Mouse (Mus musculus) midbrain, embryonic 11.5 days (tissue): Measurements from ENCODE around the gene Bmx. TPM values are rescaled to one million over a fixed set of nuclear protein-coding genes. Genes with fewer than 3 reads are reported as not detected.

Experiments
- ATAC-seq: fragments of 200-750 bp; cut with Nextera tagmentation; 2 replicates; pipeline ENCODE4 v1.8.0; 2017; ENCODE audit warnings: moderate TSS enrichment, moderate library complexity; ENCODE audit not compliant: low FRiP score
- DNase-seq: peaks from one replicate; pipeline ENCODE4 v3.0.0; 2015; ENCODE audit warnings: low spot score; ENCODE audit errors: missing footprints
- H3K27ac ChIP-seq: fragments of 300-500 bp; sonication (generic); 2 replicates; pipeline ENCODE4 v1.5.1; 2014; ENCODE audit warnings: low read depth, low read length
- H3K27me3 ChIP-seq: fragments of 300-500 bp; sonication (generic); 2 replicates; pipeline ENCODE4 v1.6.1; 2014; ENCODE audit warnings: mild to moderate bottlenecking, low read length, moderate library complexity, mixed read lengths; ENCODE audit not compliant: control insufficient read depth, insufficient read depth
- H3K36me3 ChIP-seq: fragments of 300-500 bp; sonication (generic); 2 replicates; pipeline ENCODE4 v1.6.1; 2014; ENCODE audit warnings: mild to moderate bottlenecking, low read length, moderate library complexity, mixed read lengths; ENCODE audit not compliant: control insufficient read depth, insufficient read depth
- H3K4me1 ChIP-seq: fragments of 300-500 bp; sonication (generic); 2 replicates; pipeline ENCODE4 v1.6.1; 2014; ENCODE audit warnings: low read length; ENCODE audit not compliant: control insufficient read depth, insufficient read depth
- H3K4me2 ChIP-seq: fragments of 300-500 bp; sonication (generic); 2 replicates; pipeline ENCODE4 v1.6.1; 2014; ENCODE audit warnings: mild to moderate bottlenecking, moderate library complexity
- H3K4me3 ChIP-seq: fragments of 300-500 bp; sonication (generic); 2 replicates; pipeline ENCODE4 v1.5.1; 2014; ENCODE audit warnings: low read depth, low read length
- H3K9ac ChIP-seq: fragments of 300-500 bp; sonication (generic); 2 replicates; pipeline ENCODE4 v1.6.1; 2014; ENCODE audit warnings: low read length
- H3K9me3 ChIP-seq: fragments of 300-500 bp; sonication (generic); 2 replicates; pipeline ENCODE4 v1.6.1; 2016; ENCODE audit warnings: low read length; ENCODE audit not compliant: control insufficient read depth
- WGBS: fragments of 180-500 bp; shearing (Covaris S2); extraction: QIAGEN DNeasy Blood & Tissue Kit; methylation state at CpG from one replicate; pipeline ENCODE4 v1.1.7; 2014; 5-methylcytosine and 5-hydroxymethylcytosine counted together
- polyA plus RNA-seq: library from polyadenylated mRNA; unstranded; fragments of >200 nt; fragmentation: Nextera tagmentation; extraction: Ambion mirVana; gene quantifications from 2 replicates; pipeline ENCODE4 v1.2.1, GENCODE M21; 2014

Bmx gene
- polyA plus RNA-seq, 1 experiment from 2014 or later, result 0.66 TPM

- no peaks in the 10 kb centered on the region for H3K36me3 ChIP-seq
- ATAC-seq (no peak), DNase-seq (no peak)
- H3K27me3 ChIP-seq, result no peaks in the 10 kb centered on the region; the same call in 1 of the 2 replicates
- no peak overlapping the region for H3K27ac ChIP-seq
- no peak overlapping the region for H3K4me3 ChIP-seq
- no peak overlapping the region for H3K9ac ChIP-seq
- no peak overlapping the region for H3K4me2 ChIP-seq
- H3K9me3 ChIP-seq, result no peaks in the 10 kb centered on the region
- WGBS, result 86% methylated on average over 1 of the region's 1 CpGs
- no peaks in the 10 kb centered on the region for H3K4me1 ChIP-seq
Observed at GRCm38 (mm10) chrX:164164681-164165080, 93.3 kb downstream of the Bmx start.

GRCm38 (mm10) chrX:164154594-164154993 is 103.4 kb downstream of the Bmx start:
- H3K27me3 ChIP-seq, result no peaks in the 10 kb centered on the region; the same call in none of the 2 replicates

DNA sequence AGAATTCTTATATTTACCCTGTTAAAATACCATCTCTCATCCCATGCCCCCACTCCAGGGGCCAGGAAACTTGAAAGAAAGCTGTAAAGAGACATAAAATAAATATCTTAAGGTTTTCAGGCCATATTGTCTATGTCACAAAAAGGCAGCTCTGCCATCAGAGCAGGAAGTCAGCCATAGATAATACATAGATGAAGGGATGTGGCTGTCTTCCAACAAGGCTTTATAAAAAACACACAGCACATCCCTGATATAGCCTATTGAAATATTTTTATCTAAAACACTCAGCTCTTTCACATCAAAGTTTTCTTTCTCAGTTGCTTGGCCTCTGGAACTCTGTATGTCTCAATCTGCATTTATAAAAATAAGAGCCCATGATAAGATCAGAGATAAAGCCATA is 104.4 kb downstream of the Bmx start:
- Histone ChIP-seq H3K27ac (no peak overlapping the region), H3K27me3 (no peaks in the 10 kb centered on the region; the same call in none of the 2 replicates), H3K9ac (no peak overlapping the region), H3K9me3 (no peaks in the 10 kb centered on the region), H3K4me1 (no peaks in the 10 kb centered on the region), H3K36me3 (no peaks in the 10 kb centered on the region), H3K4me2 (no peak overlapping the region), H3K4me3 (no peak overlapping the region)
- ATAC-seq (no peak), DNase-seq (no peak)

More at GRCm38 (mm10) chrX:164154594-164154993, 103.4 kb downstream of the Bmx start:
- no peak for DNase-seq
- H3K4me3 ChIP-seq, result no peak overlapping the region
- H3K9me3 ChIP-seq, result no peaks in the 10 kb centered on the region
- 76% methylated on average over 5 of the region's 5 CpGs for WGBS
- no peaks in the 10 kb centered on the region for H3K4me1 ChIP-seq
- H3K4me2 ChIP-seq, result no peak overlapping the region
- no peak overlapping the region for H3K27ac ChIP-seq
- ATAC-seq, result no peak
- H3K36me3 ChIP-seq, result no peaks in the 10 kb centered on the region
- no peak overlapping the region for H3K9ac ChIP-seq

DNA sequence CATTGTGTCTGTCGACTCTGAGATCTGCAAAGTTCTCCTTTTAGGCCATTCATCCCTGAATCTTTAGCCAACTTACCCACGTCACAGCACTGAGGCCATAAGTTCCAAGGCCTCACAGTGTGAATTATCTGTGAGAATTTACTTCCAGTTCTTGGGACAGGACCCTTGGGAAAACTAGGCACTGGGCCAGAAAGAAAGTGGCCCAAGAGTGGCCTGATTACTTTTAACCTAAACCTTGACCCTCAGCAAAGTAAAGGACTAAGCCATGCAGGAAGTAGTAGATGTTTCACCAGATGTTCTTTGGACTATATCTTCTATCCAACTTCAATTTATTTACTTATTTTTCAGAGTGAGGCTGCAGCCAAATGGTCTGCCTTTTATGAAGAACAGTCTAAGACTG is 105.3 kb downstream of the Bmx start:
- Histone ChIP-seq H3K4me3 (no peak overlapping the region), H3K27me3 (no peaks in the 10 kb centered on the region; the same call in none of the 2 replicates), H3K27ac (no peak overlapping the region), H3K9ac (no peak overlapping the region), H3K9me3 (no peaks in the 10 kb centered on the region), H3K36me3 (no peaks in the 10 kb centered on the region), H3K4me1 (no peaks in the 10 kb centered on the region), H3K4me2 (no peak overlapping the region)
- DNase-seq (no peak), ATAC-seq (no peak)
- WGBS, result 69% methylated on average over 2 of the region's 2 CpGs

GRCm38 (mm10) chrX:164145463-164146250 is 112.3 kb downstream of the Bmx start:
- Histone ChIP-seq H3K36me3 (no peaks in the 10 kb centered on the region), H3K4me2 (no peak overlapping the region), H3K4me1 (no peaks in the 10 kb centered on the region), H3K4me3 (no peak overlapping the region), H3K27me3 (peaks cover 3% of the 10 kb centered on the region; the same call in 1 of the 2 replicates), H3K9me3 (no peaks in the 10 kb centered on the region), H3K27ac (no peak overlapping the region), H3K9ac (no peak overlapping the region)
- DNase-seq, result no peak
- ATAC-seq, result no peak
- WGBS, result 85% methylated on average over 6 of the region's 6 CpGs

Other genes with a start within 250 kb of the Bmx start
- 0.30 and 0.37 TPM in 2 replicates for gene Car5b, start 230.2 kb downstream of the Bmx start, polyA plus RNA-seq
- gene Siah1b, start 181.7 kb downstream of the Bmx start, polyA plus RNA-seq, result 49.8 and 50.9 TPM in 2 replicates
- 0.34 TPM in 1 of 2 replicates, not detected in the other for gene Cltrn, start 169.4 kb downstream of the Bmx start, polyA plus RNA-seq
- 0.11 and 0.15 TPM in 2 replicates for gene Ace2, start 118.9 kb downstream of the Bmx start, polyA plus RNA-seq
- gene Pir, start 11.2 kb upstream of the Bmx start, polyA plus RNA-seq, result 6.4 and 6.7 TPM in 2 replicates
- gene Vegfd, start 115.2 kb upstream of the Bmx start, polyA plus RNA-seq, result 0.79 and 1.0 TPM in 2 replicates
- gene Piga, start 161.6 kb upstream of the Bmx start, polyA plus RNA-seq, result 15.8 and 17.5 TPM in 2 replicates
- not detected in 2 replicates for gene Asb11, start 178.8 kb upstream of the Bmx start, polyA plus RNA-seq
- 0.37 and 0.63 TPM in 2 replicates for gene Asb9, start 248.1 kb upstream of the Bmx start, polyA plus RNA-seq